Mouse (Mus musculus) embryonic facial prominence, embryonic 15.5 days (tissue): ENCODE data around the gene Olfr1061. TPM values are rescaled to one million over a fixed set of nuclear protein-coding genes. Genes with fewer than 3 reads are reported as not detected.

Experiments used
- polyA plus RNA-seq: library from polyadenylated mRNA; unstranded; fragments of >200 nt; fragmentation: Nextera tagmentation; extraction: Ambion mirVana; gene quantifications from 2 replicates; pipeline ENCODE4 v1.2.1, GENCODE M21; 2015

Gene Olfr1061
- polyA plus RNA-seq, 1 experiment from 2014 or later: not detected

Other genes with a start within 250 kb of the Olfr1061 start
- gene Olfr1043, start 246.5 kb downstream of the Olfr1061 start, polyA plus RNA-seq: not detected in 2 replicates
- gene Olfr1044, start 236.2 kb downstream of the Olfr1061 start, polyA plus RNA-seq: 0.24 TPM in 2 replicates
- 0.20 TPM in 1 of 2 replicates, not detected in the other for gene Olfr52, start 228.4 kb downstream of the Olfr1061 start, polyA plus RNA-seq
- 0.09 TPM in 1 of 2 replicates, not detected in the other for gene Olfr1045, start 211.0 kb downstream of the Olfr1061 start, polyA plus RNA-seq
- 0.12 and 0.52 TPM in 2 replicates for gene Olfr1046, start 194.7 kb downstream of the Olfr1061 start, polyA plus RNA-seq
- 0.24 and 0.56 TPM in 2 replicates for gene Olfr1047, start 182.6 kb downstream of the Olfr1061 start, polyA plus RNA-seq
- 0.20 TPM in 1 of 2 replicates, not detected in the other for gene Olfr1048, start 173.8 kb downstream of the Olfr1061 start, polyA plus RNA-seq
- gene Olfr1049, start 155.7 kb downstream of the Olfr1061 start, polyA plus RNA-seq: not detected in 2 replicates
- not detected in 2 replicates for gene Olfr1051, start 135.0 kb downstream of the Olfr1061 start, polyA plus RNA-seq
- gene Olfr1052, start 121.6 kb downstream of the Olfr1061 start, polyA plus RNA-seq: 0.12 and 0.23 TPM in 2 replicates
- not detected in 2 replicates for gene Olfr1053, start 98.8 kb downstream of the Olfr1061 start, polyA plus RNA-seq
- gene Olfr1054, start 78.6 kb downstream of the Olfr1061 start, polyA plus RNA-seq: 0.29 and 0.38 TPM in 2 replicates
- gene Olfr1055, start 63.8 kb downstream of the Olfr1061 start, polyA plus RNA-seq: not detected in 2 replicates
- 0.44 TPM in 1 of 2 replicates, not detected in the other for gene Olfr1056, start 51.6 kb downstream of the Olfr1061 start, polyA plus RNA-seq
- gene Olfr1057, start 35.7 kb downstream of the Olfr1061 start, polyA plus RNA-seq: 0.05 TPM in 1 of 2 replicates, not detected in the other
- 0.22 and 0.98 TPM in 2 replicates for gene Olfr1058, start 25.5 kb downstream of the Olfr1061 start, polyA plus RNA-seq
- gene Olfr1062, start 12.7 kb upstream of the Olfr1061 start, polyA plus RNA-seq: 0.05 TPM in 1 of 2 replicates, not detected in the other
- gene Olfr1065, start 36.5 kb upstream of the Olfr1061 start, polyA plus RNA-seq: 0.09 and 0.29 TPM in 2 replicates
- not detected in 2 replicates for gene Olfr1066, start 42.2 kb upstream of the Olfr1061 start, polyA plus RNA-seq
- 0.32 and 0.44 TPM in 2 replicates for gene Olfr228, start 73.3 kb upstream of the Olfr1061 start, polyA plus RNA-seq
- gene Olfr1076, start 94.4 kb upstream of the Olfr1061 start, polyA plus RNA-seq: not detected in 2 replicates
- 0.12 and 0.32 TPM in 2 replicates for gene Olfr1079, start 128.4 kb upstream of the Olfr1061 start, polyA plus RNA-seq
- not detected in 2 replicates for gene Olfr1080, start 144.2 kb upstream of the Olfr1061 start, polyA plus RNA-seq
- not detected in 2 replicates for gene Olfr1082, start 184.9 kb upstream of the Olfr1061 start, polyA plus RNA-seq
- gene Olfr1084, start 225.7 kb upstream of the Olfr1061 start, polyA plus RNA-seq: not detected in 2 replicates
- gene Olfr1085, start 248.0 kb upstream of the Olfr1061 start, polyA plus RNA-seq: not detected in 2 replicates